20 mouse cellular contexts compared by ENCODE assay signal in genomic region chr8:5030651-5031050, GRCm38 (mm10).
DNase-seq lines count a peak whose midpoint lies in the region; ATAC-seq and TF ChIP-seq lines count a peak whose summit lies in the region.
"Had no signal": no experiment of that assay in that cellular context is flagged by ENCODE, and none has a peak within 500 bp of the region (broad histone marks: within the 10 kb centered on the region; RNA-seq: fewer than 3 reads in every experiment).

No protein-coding gene starts in this region.

- ATAC-seq in kidney, embryonic 16.5 days (ENCODE audit: low FRiP score, low TSS enrichment) = no peak
- ATAC-seq in liver, postnatal 0 days = peak; percentile 65
- ATAC-seq: midbrain, embryonic 13.5 days had no signal

- no peak for TF ChIP-seq EP300 in liver, postnatal 0 days (IDR thresholded peaks at IDR 0.05; ENCODE audit: low read depth)

- no peak overlapping the region for H3K27ac ChIP-seq in kidney, embryonic 16.5 days (ENCODE audit: low read length)
- H3K27ac ChIP-seq in liver, postnatal 0 days (ENCODE audit: low read depth) = no peak overlapping the region
- H3K27ac ChIP-seq: embryonic facial prominence, embryonic 13.5 days; forebrain, embryonic 10.5 days; hindbrain, embryonic 14.5 days; midbrain, embryonic 13.5 days; neural tube, embryonic 15.5 days had no signal

- H3K36me3 ChIP-seq in kidney, embryonic 16.5 days (ENCODE audit: insufficient read depth, low read length) = no peaks in the 10 kb centered on the region
- no peaks in the 10 kb centered on the region for H3K36me3 ChIP-seq in liver, postnatal 0 days (replicated peaks; ENCODE audit: insufficient read depth, low read length)
- H3K36me3 ChIP-seq: embryonic facial prominence, embryonic 13.5 days; forebrain, embryonic 10.5 days; midbrain, embryonic 13.5 days; neural tube, embryonic 15.5 days had no signal

- no peaks in the 10 kb centered on the region for H3K9me3 ChIP-seq in kidney, embryonic 16.5 days (ENCODE audit: low read length)
- no peaks in the 10 kb centered on the region for H3K9me3 ChIP-seq in liver, postnatal 0 days (ENCODE audit: low read length)
- H3K9me3 ChIP-seq: embryonic facial prominence, embryonic 13.5 days; forebrain, embryonic 10.5 days; midbrain, embryonic 13.5 days; neural tube, embryonic 15.5 days had no signal

- DNase-seq in kidney, adult 18-20 months = peak; percentile 11
- peak; percentile 19 for DNase-seq in forelimb bud, embryonic 11.5 days (ENCODE audit: low read depth, low spot score)
- peak; percentile 54 for DNase-seq in kidney, postnatal 14 days
- DNase-seq in liver, postnatal 0 days = no peak
- DNase-seq in right cerebral cortex, postnatal 25 days = no peak
- DNase-seq in layer of hippocampus, postnatal 14 days (ENCODE audit: low spot score in 2 of 2) = no peak
- DNase-seq in thymus, adult 18-20 months = no peak
- DNase-seq: adrenal gland, adult 2 months; cerebellum, postnatal 10 days; gastrocnemius, postnatal 25 days; heart, postnatal 14 days; lung, embryonic 14.5 days had no signal

- H3K4me3 ChIP-seq in kidney, embryonic 16.5 days (ENCODE audit: low read length) = no peak overlapping the region
- H3K4me3 ChIP-seq in liver, postnatal 0 days (ENCODE audit: low read depth, low read length) = no peak overlapping the region
- H3K4me3 ChIP-seq: embryonic facial prominence, embryonic 13.5 days; forebrain, embryonic 10.5 days; midbrain, embryonic 13.5 days; myocyte; neural tube, embryonic 15.5 days had no signal

- WGBS in kidney, embryonic 16.5 days = 47% methylated on average over 3 of the region's 3 CpGs
- 66% methylated on average over 3 of the region's 3 CpGs for WGBS in liver, postnatal 0 days (ENCODE audit: insufficient replicate concordance)

- no peak overlapping the region for H3K4me2 ChIP-seq in kidney, embryonic 16.5 days (replicated peaks; ENCODE audit: low read depth, low read length)
- H3K4me2 ChIP-seq in liver, postnatal 0 days (ENCODE audit: low read depth, low read length) = no peak overlapping the region
- H3K4me2 ChIP-seq: embryonic facial prominence, embryonic 13.5 days; heart, embryonic 11.5 days; hindbrain, embryonic 14.5 days; lung, embryonic 14.5 days; midbrain, embryonic 13.5 days; neural tube, embryonic 15.5 days had no signal

- no peak for TF ChIP-seq CTCF in liver, postnatal 0 days (IDR thresholded peaks at IDR 0.05; ENCODE audit: low read depth)

- H3K27me3 ChIP-seq in kidney, embryonic 16.5 days (ENCODE audit: insufficient read depth, low read length) = no peaks in the 10 kb centered on the region
- H3K27me3 ChIP-seq in liver, postnatal 0 days (ENCODE audit: insufficient read depth, low read length) = no peaks in the 10 kb centered on the region
- H3K27me3 ChIP-seq: embryonic facial prominence, embryonic 13.5 days; midbrain, embryonic 13.5 days; neural tube, embryonic 15.5 days had no signal

- no peaks in the 10 kb centered on the region for H3K4me1 ChIP-seq in kidney, embryonic 16.5 days (ENCODE audit: insufficient read depth, low read length)
- no peaks in the 10 kb centered on the region for H3K4me1 ChIP-seq in liver, postnatal 0 days (ENCODE audit: insufficient read depth)
- H3K4me1 ChIP-seq: embryonic facial prominence, embryonic 13.5 days; forebrain, embryonic 10.5 days; midbrain, embryonic 13.5 days; neural tube, embryonic 15.5 days had no signal

- no peak overlapping the region for H3K9ac ChIP-seq in kidney, embryonic 16.5 days (replicated peaks; ENCODE audit: low read length)
- no peak overlapping the region for H3K9ac ChIP-seq in liver, postnatal 0 days (replicated peaks)
- H3K9ac ChIP-seq: embryonic facial prominence, embryonic 13.5 days; hindbrain, embryonic 14.5 days; lung, embryonic 14.5 days; midbrain, embryonic 13.5 days; neural tube, embryonic 15.5 days had no signal

Comparison
In these comparisons a context has a peak if more than half of its experiments do, and no peak if none do; other contexts are left out.
1. DNase-seq: peak in kidney, adult 18-20 months (single experiment), forelimb bud, embryonic 11.5 days (single experiment) and kidney, postnatal 14 days (single experiment); none in liver, postnatal 0 days (single experiment), right cerebral cortex, postnatal 25 days (single experiment), layer of hippocampus, postnatal 14 days (0 of 2) and thymus, adult 18-20 months (0 of 2).